Mouse (Mus musculus) olfactory bulb, adult 2 months (tissue): ENCODE measurements around the gene Eps15l1. TPM values are rescaled to one million over a fixed set of nuclear protein-coding genes. Genes with fewer than 3 reads are reported as not detected.

Source experiments
- H3K27ac ChIP-seq: fragments of 200-500 bp; 2 replicates; pipeline ENCODE4 v1.5.1; 2012; ENCODE audit warnings: low read depth, low read length; ENCODE audit not compliant: insufficient read depth
- H3K4me1 ChIP-seq: fragments of 200-500 bp; 2 replicates; pipeline ENCODE4 v1.6.1; 2012; ENCODE audit warnings: low read length; ENCODE audit not compliant: control insufficient read depth, insufficient read depth
- H3K4me3 ChIP-seq: fragments of 200-500 bp; 2 replicates; pipeline ENCODE4 v1.5.1; 2012; ENCODE audit warnings: mild to moderate bottlenecking, low read depth, low read length, moderate library complexity; ENCODE audit not compliant: insufficient read depth
- CTCF ChIP-seq: fragments of 200-500 bp; IDR thresholded peaks from 2 replicates; pipeline ENCODE4 v1.5.1; 2012; ENCODE audit warnings: low read depth, mild to moderate bottlenecking, low read length, moderate library complexity; ENCODE audit not compliant: insufficient read depth
- POLR2A ChIP-seq: fragments of 200-500 bp; IDR thresholded peaks from 2 replicates; pipeline ENCODE4 v1.6.1; 2012; ENCODE audit warnings: mild to moderate bottlenecking, low read depth, low read length, moderate library complexity; ENCODE audit not compliant: insufficient read depth
- WGBS: fragments of 180-500 bp; shearing (Covaris S2); methylation state at CpG from one replicate; pipeline ENCODE4 v1.1.7; 2018; 5-methylcytosine and 5-hydroxymethylcytosine counted together
- polyA plus RNA-seq: library from polyadenylated mRNA; stranded (reverse); fragments of >200 nt; gene quantifications from 2 replicates; pipeline ENCODE4 v1.2.4, GENCODE M21; 2012; ENCODE audit warnings: low replicate concordance; ENCODE audit not compliant: missing spikeins, insufficient read depth, insufficient read length

Eps15l1 gene
- polyA plus RNA-seq, 1 experiment, result 130 TPM

- no peak overlapping the region for H3K4me3 ChIP-seq
- peak overlapping the region; percentile 57; the same call in 1 of the 2 replicates for H3K27ac ChIP-seq
- TF ChIP-seq CTCF, result no peak
- TF ChIP-seq POLR2A, result no peak
- peaks cover 6% of the 10 kb centered on the region for H3K4me1 ChIP-seq
- WGBS, result 12% methylated on average over 8 of the region's 8 CpGs
These were observed 125.6 kb downstream of the Eps15l1 start for GRCm38 (mm10) chr8:72295679-72296078.

GRCm38 (mm10) chr8:72295125-72295524 lies 126.1 kb downstream of the Eps15l1 start:
- Histone ChIP-seq H3K4me1 (peaks cover 6% of the 10 kb centered on the region), H3K4me3 (no peak overlapping the region), H3K27ac (no peak overlapping the region)
- no peak for TF ChIP-seq POLR2A
- no peak for TF ChIP-seq CTCF
- 64% methylated on average over 3 of the region's 3 CpGs for WGBS

GRCm38 (mm10) chr8:72293309-72293708 lies 128.0 kb downstream of the Eps15l1 start:
- Histone ChIP-seq H3K4me1 (peaks cover 6% of the 10 kb centered on the region), H3K4me3 (no peak overlapping the region), H3K27ac (no peak overlapping the region)
- no peak for TF ChIP-seq CTCF
- no peak for TF ChIP-seq POLR2A

GRCm38 (mm10) chr8:72291104-72291503 lies 130.2 kb downstream of the Eps15l1 start:
- TF ChIP-seq CTCF, result no peak
- no peak for TF ChIP-seq POLR2A
- 87% methylated on average over 2 of the region's 2 CpGs for WGBS
- no peak overlapping the region for H3K4me3 ChIP-seq
- no peak overlapping the region for H3K27ac ChIP-seq
- H3K4me1 ChIP-seq, result peaks cover 6% of the 10 kb centered on the region

Other genes with a start within 250 kb of the Eps15l1 start
- gene Hsh2d, start 231.8 kb downstream of the Eps15l1 start, polyA plus RNA-seq, result not detected in 2 replicates
- not detected in 2 replicates for gene Cib3, start 208.6 kb downstream of the Eps15l1 start, polyA plus RNA-seq
- gene Gm11034, start 207.8 kb downstream of the Eps15l1 start, polyA plus RNA-seq, result not detected in 2 replicates
- gene Fam32a, start 201.7 kb downstream of the Eps15l1 start, polyA plus RNA-seq, result 119 TPM in 1 of 2 replicates, not detected in the other
- gene Ap1m1, start 181.4 kb downstream of the Eps15l1 start, polyA plus RNA-seq, result not detected in 2 replicates
- gene Gm10282, start 116.2 kb downstream of the Eps15l1 start, polyA plus RNA-seq, result 407 TPM in 1 of 2 replicates, not detected in the other
- not detected in 2 replicates for gene Klf2, start 102.4 kb downstream of the Eps15l1 start, polyA plus RNA-seq
- not detected in 2 replicates for gene Calr3, start 22.4 kb upstream of the Eps15l1 start, polyA plus RNA-seq
- gene 1700030K09Rik, start 22.4 kb upstream of the Eps15l1 start, polyA plus RNA-seq, result not detected in 2 replicates
- not detected in 2 replicates for gene Cherp, start 53.8 kb upstream of the Eps15l1 start, polyA plus RNA-seq
- gene Slc35e1, start 71.2 kb upstream of the Eps15l1 start, polyA plus RNA-seq, result not detected in 2 replicates
- not detected in 2 replicates for gene Med26, start 126.8 kb upstream of the Eps15l1 start, polyA plus RNA-seq
- not detected in 2 replicates for gene Smim7, start 149.6 kb upstream of the Eps15l1 start, polyA plus RNA-seq
- not detected in 2 replicates for gene Tmem38a, start 150.6 kb upstream of the Eps15l1 start, polyA plus RNA-seq
- not detected in 2 replicates for gene Nwd1, start 225.3 kb upstream of the Eps15l1 start, polyA plus RNA-seq